Mouse (Mus musculus): ENCODE data around the gene Plcd3.

Plcd3 gene

GRCm38 (mm10) chr11:103058499-103059085 lies 42.9 kb downstream of the Plcd3 start:
- no peak for DNase-seq

- DNase-seq: no peak
These were observed 44.8 kb downstream of the Plcd3 start for GRCm38 (mm10) chr11:103056636-103057035.

GRCm38 (mm10) chr11:103054798-103055197 lies 46.7 kb downstream of the Plcd3 start:
- peak; percentile 92 for DNase-seq

DNA sequence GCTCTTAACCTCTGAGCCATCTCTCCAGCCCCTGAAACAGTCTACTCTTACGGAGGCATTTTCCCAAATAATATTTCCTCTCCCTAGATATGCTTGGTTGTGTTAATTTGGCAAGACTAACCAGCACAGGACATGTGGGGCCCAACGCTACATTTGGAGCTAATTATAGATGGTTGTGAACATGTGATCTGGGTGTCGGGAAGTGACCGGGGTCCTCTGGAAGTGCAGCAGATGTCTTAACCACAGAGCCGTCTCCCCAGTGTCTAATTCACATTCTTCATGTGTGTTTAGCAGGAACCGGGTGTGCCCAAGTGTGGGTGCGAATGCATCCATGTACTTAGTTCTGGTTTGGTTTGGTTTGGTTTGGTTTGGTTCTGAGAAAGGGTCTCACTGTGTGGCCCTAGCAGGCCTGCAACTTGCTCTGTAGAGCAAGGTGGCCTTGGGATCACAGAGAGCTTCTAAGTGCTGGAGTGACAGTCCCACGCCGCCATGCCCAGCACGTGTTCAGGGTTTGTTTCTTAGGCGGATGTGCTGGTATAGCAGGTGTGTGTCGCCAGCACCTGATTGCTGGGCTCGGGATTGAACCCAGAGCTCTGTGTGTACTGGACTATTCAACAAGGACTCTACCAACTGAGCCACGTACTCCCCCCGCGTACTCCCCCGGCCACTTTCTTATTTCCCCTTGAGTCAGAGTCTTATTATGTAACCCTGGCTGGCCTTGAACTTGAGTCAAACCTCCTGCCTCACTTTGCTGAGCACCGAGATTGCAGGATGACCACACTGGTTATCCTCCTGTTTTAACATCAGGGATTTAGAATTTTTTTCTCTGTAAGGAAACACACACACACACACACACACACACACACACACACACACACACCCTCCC lies 48.0 kb downstream of the Plcd3 start:
- DNase-seq: no peak

- DNase-seq: no peak
These were observed 49.4 kb downstream of the Plcd3 start for GRCm38 (mm10) chr11:103052078-103052477.

- DNase-seq: peak; percentile 83
These were observed 50.2 kb downstream of the Plcd3 start for GRCm38 (mm10) chr11:103051249-103051691.

GRCm38 (mm10) chr11:103050153-103050552 lies 51.3 kb downstream of the Plcd3 start:
- DNase-seq: no peak

DNA sequence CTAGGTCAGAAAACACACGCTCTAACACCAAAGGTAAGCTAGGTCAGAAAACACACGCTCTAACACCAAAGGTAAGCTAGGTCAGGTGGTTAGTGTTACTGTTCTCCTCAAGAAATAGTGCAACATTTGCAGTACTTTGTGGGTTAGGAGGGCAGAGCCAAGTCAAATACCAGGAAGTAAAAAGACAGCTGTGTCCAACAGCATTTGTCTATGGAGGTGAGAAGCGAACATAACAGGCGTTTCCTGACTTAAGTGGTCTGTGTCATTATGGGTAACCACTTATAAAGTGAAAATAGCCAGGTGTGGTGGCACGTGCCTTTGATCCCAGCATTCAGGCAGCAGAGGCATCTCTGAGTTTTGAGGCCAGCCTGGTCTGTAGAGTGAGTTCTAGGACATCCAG lies 51.8 kb downstream of the Plcd3 start:
- no peak for DNase-seq

DNA sequence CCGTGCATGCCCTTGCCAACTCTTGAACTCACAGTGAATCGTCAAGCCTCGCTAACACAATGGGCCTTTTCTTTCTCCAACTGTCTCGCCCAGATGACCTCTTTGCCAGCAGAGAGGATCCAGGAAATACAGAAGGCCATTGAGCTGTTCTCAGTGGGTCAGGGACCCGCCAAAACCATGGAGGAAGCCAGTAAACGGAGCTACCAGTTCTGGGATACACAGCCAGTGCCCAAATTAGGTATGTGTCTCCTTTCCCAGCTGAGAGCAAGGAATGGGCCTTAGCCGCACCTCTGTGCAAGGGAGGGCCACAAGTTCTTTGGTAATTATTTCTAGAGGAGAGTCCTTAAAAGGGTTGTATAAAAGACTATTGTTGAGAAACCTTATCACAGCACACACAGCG lies 55.2 kb downstream of the Plcd3 start:
- no peak for DNase-seq

DNA sequence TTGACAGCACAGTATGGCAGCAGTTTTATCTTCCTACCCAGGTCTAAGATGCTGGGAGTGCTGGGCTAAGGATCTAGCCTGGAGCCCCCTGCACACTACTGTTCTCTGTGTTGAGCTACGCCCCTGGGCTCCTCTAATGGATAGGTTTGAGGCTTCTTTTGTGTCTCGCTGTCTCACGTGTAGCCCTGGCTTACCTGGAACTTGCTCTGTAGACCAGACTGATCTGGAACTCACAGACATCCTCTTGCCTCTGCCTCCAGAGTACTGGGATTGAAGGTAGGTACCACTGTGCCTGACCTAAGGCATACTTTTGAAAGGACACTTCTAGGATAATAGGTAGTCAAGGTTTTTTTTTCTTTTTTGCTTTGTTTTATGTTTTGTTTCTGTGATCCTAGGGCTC lies 57.5 kb downstream of the Plcd3 start:
- DNase-seq: no peak

DNA sequence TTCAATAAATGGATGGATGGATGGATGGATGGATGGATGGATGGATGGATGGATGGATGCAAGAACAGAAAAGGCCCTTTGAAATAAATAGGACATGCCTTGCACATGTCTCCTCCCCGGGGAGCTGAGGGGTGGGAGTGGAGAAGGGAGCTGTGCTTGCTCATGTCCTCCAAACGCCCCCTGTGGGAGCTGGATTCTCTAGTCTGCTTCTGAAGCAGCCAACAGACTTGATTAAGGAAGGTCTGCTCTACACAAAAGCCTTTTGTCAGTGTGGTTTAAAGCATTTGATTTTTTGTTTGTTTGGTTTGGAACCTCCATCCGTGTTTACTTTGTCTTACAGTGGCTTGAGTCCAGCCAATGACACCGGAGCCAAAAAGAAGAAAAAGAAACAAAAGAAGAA lies 58.6 kb downstream of the Plcd3 start:
- DNase-seq: no peak

DNA sequence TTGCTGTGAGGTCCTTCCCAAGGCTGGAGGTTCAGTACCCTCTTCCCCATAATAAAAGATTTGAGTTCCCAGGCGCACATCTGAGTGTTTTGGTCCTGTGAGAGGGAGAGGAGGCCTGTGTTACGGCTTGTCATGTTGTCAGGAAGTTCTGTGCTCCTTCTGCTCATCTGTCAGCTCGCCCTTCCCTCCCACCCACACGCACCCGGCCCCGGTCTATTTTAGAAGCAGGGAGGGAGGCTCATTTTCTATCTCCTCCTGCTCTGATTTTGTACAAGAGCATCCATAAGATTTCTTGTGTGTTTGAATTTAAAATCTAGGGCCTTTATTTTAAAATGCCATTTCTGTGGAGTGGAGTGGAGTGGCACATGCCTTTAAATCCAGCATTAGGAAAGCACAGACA lies 63.4 kb downstream of the Plcd3 start:
- DNase-seq: no peak

DNA sequence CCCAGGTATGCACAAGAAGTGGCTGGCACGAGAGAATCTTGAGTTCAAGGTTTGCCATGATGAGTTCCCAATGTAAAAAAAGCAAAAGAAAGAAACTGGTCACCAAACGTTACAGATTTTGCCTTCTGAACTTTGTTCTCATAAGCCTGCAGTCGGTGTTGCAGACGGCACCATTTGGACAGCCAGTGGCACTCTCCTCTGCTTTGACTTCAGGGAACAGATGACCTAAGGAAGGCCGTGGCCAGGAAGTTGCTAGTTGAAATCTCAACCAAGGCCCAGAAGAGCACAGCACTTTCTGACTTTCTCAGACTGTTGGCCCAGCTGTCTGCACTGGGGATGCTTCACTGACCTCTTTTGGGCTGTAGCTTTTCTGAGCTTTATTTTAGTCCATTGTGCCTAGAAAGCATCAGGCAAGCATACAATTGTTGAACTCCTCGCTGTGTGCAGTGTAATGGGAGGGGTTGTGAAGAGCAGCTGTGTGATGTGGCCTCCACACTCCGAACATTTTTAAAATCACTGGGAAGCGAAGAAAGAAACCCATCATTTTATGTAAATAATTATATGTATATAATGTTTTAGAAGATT lies 64.5 kb downstream of the Plcd3 start:
- no peak for DNase-seq

- no peak for DNase-seq
These were observed 66.5 kb downstream of the Plcd3 start for GRCm38 (mm10) chr11:103035007-103035406.

GRCm38 (mm10) chr11:103033030-103033429 lies 68.4 kb downstream of the Plcd3 start:
- DNase-seq: no peak

- peak; percentile 98 for DNase-seq
These were observed 73.1 kb downstream of the Plcd3 start, which contains the start of the genes Nmt1 and Dcakd for GRCm38 (mm10) chr11:103028176-103028891. Nmt1 (plus strand) TSS chr11:103028190. Dcakd (minus strand) TSS chr11:103028333.

- no peak for DNase-seq
These were observed 73.8 kb downstream of the Plcd3 start for GRCm38 (mm10) chr11:103027570-103028175.

DNA sequence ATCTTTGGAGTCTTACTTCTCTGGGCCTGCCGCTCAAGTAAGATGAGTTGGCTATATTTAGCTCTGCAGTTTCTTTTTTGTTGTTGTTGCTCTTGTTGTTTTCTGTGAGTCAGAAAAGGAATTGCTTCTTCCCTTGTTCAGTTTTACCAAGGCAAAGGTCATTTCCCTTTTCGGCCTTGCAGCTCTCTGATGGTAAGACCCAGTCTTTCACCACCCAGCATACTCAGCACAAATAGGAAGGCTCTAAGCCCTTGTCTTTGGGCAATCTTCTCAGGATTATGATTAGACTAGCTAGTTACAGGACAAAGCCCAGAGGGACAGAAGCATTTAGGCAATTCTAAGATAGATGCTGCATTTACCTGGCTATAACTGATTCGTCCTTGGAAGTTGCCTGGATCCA lies 74.6 kb downstream of the Plcd3 start:
- peak; percentile 46 for DNase-seq

DNA sequence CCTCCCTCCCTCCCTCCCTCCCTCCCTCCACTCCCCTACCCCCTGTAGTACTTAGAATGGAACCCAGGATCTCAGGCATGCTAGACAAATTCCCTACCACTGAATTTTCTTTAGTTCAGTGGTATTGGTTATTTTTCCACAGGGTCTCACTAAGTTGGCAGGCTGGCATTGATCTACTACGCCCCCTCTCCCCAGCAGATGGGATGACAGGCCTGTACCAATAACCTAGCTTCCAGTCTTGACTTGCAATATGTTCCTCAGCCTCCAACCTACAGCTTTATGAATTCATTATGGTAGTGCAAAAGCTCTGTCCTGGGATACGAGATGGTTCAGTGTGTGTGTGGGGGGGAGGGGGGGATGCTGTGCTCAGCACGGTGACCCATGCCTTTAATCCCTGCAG lies 77.5 kb downstream of the Plcd3 start:
- no peak for DNase-seq

DNA sequence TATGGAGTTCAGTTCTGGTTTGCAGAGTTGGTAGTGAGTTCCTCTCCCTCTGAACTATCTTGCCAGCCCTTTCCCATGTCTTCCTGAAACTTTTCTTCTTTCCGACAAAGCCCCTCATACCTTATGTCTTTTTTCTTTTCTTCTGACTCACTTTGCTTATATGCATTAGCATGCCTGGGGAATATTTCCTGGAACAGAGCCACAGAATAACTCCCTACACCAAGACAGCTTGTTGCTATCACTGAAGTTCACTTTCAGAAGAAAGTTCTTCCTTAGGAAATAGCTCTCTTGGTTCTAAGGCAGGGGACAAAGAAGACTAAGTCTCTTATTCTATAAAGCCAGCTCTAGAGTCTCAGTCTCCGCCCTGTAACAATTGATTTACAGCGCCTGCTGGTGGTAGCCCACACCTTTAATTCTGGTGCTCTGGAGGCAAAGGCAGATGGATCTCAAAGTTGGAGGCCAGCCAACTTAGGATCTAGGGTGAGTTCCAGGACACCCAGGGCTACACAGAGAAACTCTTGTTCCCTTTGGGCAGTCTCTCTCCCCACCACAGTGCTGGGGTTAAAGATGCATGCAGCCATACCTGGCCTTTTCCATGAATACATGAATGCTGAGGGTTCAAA lies 80.6 kb downstream of the Plcd3 start:
- DNase-seq: no peak

All from lung, postnatal 36 days (tissue).